Mouse (Mus musculus) v-Abl transformed pro-B cells (cell line): ENCODE data around the gene Magea6.
"Not testable (repeated sequence)": the region's sequence is repeated elsewhere in the genome, so short reads cannot be mapped to it uniquely, and the experiment has no call there.

Experiments
- in situ Hi-C, 2 experiments: fragments of 400-800 bp; cut with MboI; formaldehyde crosslinking; loops; one replicate each; pipeline ENCODE4 v1.15.1; 2025; ENCODE audit not compliant: unreplicated experiment in 2 of 2

Gene Magea6

GRCm38 (mm10) chrX:154935887-154936286 is at the start of gene Magea6:
TSS of gene Magea6 (minus strand) at chrX:154935987.
- in situ Hi-C loops: loop anchor here in 1 of 2 experiments (25.0 kb wide), 1 partner anchor 949 kb away; no protein-coding TSS in a partner anchor

GRCm38 (mm10) chrX:154949405-154949804 is 13.6 kb upstream of the Magea6 start, which contains the start of gene Magea3:
TSS of gene Magea3 (minus strand) at chrX:154949505.
- in situ Hi-C loops: loop anchor here in 1 of 2 experiments (25.0 kb wide), 1 partner anchor 962 kb away; no protein-coding TSS in a partner anchor

GRCm38 (mm10) chrX:154890167-154890566 is 45.6 kb downstream of the Magea6 start, which contains the start of gene Cldn34b1:
TSS of gene Cldn34b1 (minus strand) at chrX:154890267.
- in situ Hi-C loops: not testable (repeated sequence)
